Mouse (Mus musculus): Measurements from ENCODE around the gene Frmd4a.

Gene Frmd4a

DNA sequence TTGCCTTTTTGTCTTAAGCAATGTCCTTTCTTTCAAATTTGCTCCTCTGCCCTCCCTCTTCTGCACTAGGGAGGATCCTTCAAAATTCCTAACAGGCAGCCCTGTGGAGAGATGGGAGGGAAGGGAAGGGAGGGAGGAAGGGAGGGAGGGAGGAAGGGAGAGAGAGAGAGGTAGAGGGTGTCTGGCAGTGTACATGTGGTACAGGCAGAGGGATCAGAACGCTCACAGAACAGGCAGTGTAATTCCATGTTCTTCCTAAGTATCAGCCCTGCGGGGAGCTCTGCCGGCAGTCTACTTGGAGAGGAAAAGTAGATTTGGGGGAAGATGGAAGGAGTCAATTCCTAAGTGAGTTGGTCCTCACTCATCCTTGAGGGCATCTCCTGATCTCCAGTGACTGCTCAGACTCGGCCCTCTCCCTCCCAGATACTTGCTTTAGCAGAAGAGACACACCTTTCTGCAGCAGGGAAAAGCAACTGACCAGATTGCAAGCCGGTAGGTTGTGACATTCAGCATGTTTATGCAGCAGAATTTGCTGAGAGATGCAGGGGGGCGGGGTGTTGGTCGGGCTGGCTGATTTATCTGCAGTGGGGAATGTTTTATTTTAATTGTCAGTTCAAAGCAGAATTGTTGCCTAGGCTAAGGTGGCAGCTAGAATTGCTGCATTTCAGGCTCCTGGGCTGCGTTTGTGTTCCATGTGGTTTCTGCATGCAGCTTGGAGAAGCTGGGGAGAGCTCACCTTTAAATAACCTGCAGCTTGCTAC lies at the start of gene Frmd4a:
Frmd4a (plus strand) TSS at position 190 of the 761 bp plus-strand sequence.
- DNase-seq (ENCODE audit: low spot score in 2 of 2) = no peak

DNA sequence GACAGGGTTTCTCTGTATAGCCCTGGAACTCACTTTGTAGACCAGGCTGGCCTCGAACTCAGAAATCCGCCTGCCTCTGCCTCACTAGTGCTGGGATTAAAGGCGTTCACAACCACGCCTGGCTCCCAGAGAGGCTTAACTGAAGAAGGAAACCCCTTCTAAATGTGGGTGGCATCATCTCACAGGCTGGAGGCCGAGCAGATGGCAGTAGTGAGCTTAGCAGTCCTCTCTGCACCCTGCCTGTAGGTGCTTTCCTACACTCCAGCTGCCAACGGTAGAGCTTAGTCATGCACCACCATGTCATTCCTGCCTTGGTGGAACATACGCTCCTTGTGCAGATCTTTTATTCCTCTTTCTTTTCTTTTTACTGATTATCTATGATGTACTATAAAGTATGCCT lies 28.6 kb upstream of the Frmd4a start:
- no peak for DNase-seq (ENCODE audit: low spot score in 2 of 2)

DNA sequence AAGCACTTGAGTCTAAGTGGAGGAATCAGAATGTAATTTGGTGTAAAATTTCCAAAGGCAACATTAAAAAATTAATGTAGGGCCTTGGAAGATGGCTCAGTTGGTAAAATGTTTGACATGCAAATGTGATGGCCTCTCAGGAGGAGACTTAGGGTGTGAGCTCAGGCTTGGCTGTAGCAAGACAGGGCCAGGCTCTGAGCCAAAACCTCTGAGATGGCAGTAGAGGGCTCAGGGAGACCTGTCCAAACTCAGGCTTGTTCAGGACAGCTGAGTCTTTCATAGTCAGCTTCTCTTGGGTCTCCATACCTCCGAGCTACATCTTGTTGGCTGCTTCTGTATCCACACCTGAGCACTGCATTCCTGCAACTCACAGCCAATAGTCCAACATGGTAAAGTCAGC lies 27.1 kb upstream of the Frmd4a start:
- DNase-seq (ENCODE audit: low spot score in 2 of 2) = no peak

DNA sequence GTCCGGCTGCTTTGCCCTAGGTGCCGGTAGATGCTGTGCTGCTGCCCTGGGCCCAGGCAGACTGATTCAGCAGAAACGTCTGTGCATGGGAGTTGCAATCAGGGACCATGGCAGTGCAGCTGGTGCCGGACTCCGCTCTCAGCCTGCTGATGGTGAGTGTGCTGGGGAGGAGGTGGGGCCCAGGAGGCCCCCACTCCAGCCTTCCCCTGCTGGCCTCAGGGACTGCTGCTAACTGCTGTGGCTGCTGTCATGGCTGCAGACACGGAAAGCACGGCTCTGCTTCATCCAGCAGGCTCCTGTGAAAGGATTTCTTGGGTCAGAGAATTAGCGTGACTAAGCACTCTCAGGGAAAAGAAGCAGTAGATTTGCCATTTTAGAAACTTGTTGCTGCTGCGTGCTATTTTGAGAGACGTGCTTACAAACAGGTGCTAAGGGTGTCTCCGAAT lies 937 bp downstream of the Frmd4a start:
- no peak for DNase-seq (ENCODE audit: low spot score in 2 of 2)

DNA sequence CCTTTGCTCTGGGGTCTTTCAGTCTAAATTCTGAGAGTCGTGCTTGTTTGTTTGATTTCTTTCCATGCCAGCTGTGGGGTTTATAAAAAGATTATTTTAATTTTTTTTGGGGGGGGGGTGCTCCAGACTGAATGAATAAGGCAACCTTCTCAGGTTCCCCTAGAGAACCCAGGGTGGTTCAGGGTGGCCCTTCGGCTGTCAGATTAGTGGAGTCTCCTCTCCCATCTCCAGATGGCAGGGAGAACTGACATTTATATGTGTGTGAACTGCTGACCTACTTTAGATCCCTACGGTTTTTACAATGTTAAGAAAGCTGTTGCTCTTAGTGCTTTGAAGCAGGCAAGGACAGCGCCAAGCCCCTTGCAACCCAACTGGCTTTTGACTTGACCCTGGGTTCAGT lies 1.4 kb downstream of the Frmd4a start:
- no peak for DNase-seq (ENCODE audit: low spot score in 2 of 2)

DNA sequence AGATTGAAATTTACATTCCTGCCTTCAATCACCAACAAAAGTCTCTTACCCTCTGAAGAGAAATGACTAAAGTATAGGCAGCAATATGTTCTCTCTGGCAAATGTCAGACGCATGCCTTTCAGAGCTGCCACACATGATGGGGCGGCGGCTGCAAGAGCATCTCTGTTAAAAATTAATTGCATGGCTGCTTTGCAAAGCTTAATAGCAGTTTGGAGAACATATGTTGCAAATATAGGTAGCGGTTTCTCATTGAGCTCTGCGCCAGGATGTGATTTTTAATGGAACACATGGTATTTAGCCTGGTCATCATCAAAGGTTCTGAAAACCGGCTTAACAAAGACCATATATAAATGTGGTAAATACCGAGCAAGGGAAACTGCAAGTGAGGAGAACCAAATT lies 7.4 kb downstream of the Frmd4a start:
- DNase-seq (ENCODE audit: low spot score in 2 of 2) = no peak

DNA sequence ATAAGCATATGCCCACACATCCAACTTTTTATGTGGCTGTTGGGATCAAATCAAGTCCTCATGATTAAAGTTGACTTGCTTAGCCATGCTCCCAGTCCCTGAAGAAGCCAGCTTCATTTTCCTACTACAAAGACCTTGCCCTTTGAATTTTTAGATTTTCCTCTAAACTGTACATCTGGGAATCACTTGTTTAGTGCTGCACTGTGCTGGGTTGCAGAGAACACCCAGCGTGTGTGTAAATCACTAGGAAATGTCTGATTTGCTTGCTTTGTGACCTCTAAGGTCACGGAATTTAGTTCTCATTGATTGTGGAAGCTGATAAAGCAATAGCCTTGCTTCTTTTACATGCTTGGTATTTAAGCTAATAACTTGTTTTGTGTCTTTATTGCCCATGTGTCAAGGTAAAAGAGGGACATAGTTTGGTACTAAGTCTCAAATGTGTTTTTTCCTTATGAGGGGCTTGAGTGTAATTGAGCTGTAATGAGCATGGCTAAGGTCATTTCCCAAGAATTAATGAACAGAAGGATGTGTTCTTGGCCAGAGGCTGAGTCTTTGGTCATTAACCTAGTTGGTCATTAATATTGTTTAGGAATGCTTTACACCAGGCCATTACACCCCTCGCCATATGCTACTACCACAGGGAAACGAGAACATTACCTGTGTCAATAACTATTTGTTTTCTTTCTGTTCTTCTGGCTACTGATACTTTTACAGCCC lies 11.7 kb downstream of the Frmd4a start:
- no peak for DNase-seq (ENCODE audit: low spot score in 2 of 2)

DNA sequence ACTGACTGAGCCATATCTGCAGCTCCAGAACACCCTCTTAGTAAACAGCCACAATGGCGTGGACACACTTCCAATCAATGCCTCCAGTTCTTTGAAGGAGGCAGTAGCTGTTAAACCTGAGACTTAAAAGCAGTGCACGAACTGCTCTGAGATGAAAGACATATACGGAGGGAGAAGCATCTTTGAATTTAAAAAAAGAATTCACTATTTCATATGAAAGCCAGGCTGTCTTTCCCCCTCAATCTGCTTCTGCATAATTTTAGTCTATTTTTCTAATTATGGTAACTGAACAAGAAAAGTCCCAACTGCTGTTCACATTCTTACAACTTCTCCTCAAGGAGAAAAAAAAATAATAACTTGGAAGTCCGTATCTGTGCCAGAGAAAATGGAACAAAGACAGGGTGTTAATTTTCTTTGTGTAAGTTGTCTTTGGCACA lies 18.7 kb downstream of the Frmd4a start:
- no peak for DNase-seq (ENCODE audit: low spot score in 2 of 2)

DNA sequence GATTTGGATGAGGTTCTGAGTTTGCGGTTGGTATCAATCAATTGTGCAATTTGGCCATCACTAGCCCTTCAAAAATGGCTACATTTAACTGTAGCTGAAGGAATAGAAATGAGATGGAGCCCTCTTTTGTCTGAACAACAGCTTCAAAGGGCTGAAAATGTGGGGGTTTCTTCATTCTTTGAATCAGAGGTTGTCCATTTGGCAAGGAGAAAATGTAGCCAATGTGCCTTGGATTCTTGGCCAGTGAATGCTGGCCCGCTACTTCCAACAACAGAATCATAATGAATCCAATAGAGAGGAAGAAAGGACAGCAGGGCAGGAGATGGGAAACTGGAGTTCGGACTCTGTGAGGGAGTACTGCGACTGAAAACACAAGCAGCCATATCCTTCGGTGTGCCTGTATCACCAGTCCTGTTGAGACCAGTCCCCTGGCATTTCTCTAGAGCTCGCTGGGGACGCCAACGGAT lies 19.2 kb downstream of the Frmd4a start:
- DNase-seq (ENCODE audit: low spot score in 2 of 2) = no peak

DNA sequence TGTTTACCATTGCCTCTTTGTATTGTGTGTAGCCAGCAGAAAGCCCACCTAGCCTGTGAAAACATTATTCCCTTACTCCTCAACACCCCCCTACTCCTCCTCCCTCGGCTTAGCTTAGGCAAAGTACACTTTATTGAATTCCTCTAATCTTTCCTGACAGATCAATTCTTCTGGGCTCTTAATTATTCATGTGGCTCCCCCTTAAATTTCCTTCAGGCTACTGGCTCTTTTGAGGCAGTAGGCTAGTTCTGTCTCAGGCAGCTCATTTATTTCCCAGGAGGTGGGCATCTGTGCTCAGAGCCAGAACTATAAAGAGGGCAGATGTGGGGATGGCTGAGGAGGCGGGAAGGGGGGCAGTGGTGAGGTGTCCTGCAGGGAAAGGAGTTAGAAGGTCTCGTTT lies 24.5 kb downstream of the Frmd4a start:
- DNase-seq (ENCODE audit: low spot score in 2 of 2) = no peak

DNA sequence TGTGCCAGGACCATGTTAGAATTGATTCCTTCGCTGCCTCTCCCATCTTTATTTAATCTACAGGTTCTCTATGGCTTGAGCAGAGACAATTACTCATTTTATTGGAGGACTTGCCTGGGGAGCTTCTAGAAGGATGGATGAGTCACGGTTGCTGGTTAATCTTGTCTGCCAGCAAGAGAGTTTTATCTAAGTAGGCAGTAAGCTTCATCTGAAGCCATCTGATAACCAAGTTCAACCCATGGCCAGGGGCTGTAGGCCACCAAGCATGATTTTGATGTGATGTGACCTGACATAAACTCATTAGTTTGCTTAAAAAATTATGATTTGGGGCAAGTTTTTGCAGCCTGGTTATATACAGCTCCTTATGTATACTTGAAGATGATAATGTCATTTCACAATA lies 38.0 kb downstream of the Frmd4a start:
- DNase-seq (ENCODE audit: low spot score in 2 of 2) = no peak

DNA sequence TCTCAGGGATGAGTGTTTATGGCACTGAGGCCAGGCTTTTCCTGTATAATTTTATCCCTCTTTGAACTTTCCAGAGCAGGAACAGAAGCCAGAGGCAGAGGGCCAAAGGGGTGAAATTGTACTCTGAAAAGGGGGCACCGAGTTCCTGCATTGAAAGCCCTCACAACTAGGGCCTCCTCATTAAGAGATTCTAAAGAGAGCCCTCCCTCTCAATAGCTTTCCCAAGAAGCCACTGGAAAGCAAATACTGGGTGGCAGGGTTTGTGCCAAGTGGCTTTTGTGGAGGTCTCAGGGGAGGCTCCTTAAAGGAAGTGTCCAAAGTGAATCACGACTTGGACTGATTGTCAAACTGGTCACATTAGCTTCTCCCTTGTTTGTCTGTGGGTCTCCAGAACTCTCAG lies 43.2 kb downstream of the Frmd4a start:
- DNase-seq (ENCODE audit: low spot score in 2 of 2) = no peak

DNA sequence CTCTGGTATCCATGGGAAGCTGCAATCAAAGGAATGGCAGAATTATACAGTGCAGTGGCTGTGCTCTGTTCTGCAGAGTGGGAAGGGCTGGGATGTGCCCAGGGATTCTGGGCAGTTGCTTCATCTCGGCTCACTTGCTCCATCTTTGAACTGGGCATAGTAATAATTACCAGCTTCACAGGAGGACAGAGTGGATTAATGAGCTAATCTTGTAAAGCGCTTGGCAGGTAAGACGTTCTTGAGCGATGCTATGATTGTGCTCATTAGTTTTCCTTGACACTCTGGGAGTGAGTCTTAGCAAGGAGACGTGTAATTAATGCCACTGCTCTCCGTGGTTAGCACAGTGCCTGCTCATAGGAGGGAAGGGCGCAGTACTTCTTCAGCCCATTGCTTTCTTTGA lies 54.3 kb downstream of the Frmd4a start:
- DNase-seq (ENCODE audit: low spot score in 2 of 2) = no peak

DNA sequence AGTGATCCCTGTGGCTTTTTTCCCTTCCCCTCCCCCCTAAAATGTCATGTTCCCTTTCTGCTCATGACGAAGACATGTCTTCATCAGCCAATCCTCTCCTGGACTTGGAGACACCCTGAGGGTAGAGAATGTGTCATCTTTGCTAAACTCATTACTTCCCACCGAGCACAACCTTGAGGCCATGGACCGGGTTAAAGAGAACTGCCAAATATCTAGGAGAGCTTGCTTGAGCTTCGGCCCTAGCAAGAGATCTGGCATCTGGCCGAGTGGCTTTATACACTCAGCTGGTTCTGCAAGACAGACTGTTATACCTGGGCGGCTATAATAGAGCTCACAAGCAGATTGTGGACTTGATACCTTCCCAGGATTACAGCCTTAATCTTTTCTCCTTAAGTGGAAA lies 66.4 kb downstream of the Frmd4a start:
- no peak for DNase-seq (ENCODE audit: low spot score in 2 of 2)

DNA sequence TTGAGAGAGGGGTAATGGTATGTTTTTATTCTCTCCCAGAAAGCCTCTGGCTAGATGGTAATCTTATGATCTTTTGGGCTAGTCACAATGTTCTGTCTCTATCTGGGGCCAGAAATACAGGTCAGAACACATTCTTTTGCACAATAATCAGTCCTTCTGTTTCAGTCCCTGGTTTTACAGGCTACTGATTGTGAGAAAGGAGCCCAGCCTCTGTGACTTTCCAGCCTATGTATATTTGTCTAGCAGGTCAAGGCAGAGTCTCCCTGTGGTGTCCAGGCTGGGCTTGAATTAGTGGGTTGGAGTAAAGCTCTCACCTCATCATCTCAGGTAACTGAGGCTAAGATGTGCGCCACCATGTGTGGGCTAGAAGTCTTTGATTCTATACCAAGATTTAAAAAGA lies 80.1 kb downstream of the Frmd4a start:
- no peak for DNase-seq (ENCODE audit: low spot score in 2 of 2)

DNA sequence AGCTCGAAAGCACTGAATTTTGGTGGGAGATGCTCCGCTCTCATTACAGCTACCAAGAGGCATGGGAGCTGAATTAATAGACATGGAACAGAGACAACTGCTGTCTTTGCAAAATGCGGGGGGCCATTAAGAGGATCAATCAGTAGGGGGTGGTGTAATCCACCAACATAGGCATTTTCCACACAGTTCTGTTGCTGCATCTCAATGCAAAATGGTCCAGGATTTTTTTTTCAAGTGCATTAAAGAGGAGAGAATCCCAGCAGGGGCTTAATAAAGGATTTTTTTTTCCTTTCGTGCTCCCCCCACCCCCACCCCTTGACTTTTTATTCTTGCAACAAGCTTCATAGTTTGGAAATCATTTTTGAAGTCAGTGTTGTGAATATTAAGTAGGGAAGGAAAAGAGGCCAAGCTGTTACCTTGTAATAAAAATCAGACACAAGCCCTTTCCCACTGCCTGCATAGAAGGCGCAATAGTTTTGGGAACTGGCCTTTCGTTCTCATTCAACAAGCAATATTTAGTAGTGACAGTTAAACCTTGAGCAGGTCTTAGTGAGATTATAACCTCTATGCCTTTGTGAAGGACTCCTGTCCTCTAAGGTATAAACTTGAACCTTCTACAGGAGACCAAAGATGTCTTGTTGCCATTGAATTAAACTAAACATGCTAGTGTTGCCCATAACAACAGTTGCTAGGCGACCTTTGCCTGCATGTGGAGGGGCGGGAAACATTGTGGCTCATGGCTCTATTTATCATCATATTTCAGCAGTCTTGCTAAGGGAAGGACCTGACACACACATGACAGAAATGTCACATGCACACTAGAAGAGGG lies 81.6 kb downstream of the Frmd4a start:
- DNase-seq (ENCODE audit: low spot score in 2 of 2) = no peak

DNA sequence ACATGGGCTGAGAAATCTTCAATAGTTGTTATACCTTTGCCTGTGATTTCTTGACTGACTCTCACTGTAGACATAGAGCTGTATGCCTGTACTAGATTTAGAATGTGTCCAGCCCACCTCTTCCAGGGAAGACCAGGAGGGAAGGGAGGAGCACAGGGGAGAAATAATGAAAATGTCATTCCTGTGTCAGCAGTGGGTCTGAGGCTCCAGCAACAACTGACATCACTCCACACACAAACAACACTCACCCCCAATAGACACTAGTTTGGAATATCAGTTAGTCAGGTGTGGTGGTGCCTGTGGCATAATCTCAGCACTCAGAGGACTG lies 82.2 kb downstream of the Frmd4a start:
- DNase-seq (ENCODE audit: low spot score in 2 of 2) = no peak

DNA sequence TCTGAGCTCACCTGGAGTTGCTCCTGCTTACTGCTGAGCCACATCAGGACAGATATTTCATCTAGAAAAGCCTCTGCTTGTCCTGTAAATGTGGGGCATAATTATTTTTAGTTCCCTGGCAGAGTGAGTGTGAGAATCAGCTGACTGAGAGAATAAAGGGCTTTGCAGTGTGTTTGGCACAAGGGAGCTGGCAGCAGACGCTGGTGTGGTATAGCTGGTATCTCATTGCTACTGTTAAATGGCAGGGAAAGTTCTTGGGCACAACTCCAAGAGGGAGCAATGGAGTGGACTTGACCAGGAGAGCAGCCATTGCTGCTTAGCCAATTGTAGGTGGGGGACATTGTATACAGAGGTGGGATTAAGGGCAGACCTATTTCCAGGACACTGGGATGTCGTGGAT lies 83.9 kb downstream of the Frmd4a start:
- no peak for DNase-seq (ENCODE audit: low spot score in 2 of 2)

DNA sequence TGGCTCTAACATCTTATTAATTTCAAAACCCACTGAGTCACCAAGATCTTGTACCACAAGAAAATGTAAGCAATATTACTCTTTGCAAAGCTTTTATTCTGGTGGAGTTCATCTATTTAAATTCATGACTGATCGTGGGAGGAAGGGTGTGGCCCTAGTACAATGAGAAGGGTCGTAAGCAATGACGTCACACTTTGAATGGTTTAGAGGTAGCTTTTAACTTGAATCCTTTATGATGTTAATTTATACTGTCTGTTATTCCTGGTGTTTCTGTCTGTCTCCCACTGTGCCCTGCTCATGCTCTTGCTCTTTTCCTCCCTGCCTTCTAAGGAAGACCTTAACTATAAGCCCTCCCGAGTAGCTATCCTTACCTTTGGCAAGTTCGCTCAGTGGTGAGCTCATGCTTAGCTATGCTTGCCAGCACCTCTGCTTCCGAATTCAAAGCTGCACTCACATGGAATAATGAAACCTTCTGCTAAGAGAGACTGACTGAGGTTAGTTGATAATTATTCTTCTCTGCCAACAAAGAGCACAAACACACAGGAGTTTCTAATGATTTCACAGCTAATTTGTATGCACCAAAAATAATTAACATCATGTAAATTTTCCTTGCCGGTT lies 95.9 kb downstream of the Frmd4a start:
- no peak for DNase-seq (ENCODE audit: low spot score in 2 of 2)

DNA sequence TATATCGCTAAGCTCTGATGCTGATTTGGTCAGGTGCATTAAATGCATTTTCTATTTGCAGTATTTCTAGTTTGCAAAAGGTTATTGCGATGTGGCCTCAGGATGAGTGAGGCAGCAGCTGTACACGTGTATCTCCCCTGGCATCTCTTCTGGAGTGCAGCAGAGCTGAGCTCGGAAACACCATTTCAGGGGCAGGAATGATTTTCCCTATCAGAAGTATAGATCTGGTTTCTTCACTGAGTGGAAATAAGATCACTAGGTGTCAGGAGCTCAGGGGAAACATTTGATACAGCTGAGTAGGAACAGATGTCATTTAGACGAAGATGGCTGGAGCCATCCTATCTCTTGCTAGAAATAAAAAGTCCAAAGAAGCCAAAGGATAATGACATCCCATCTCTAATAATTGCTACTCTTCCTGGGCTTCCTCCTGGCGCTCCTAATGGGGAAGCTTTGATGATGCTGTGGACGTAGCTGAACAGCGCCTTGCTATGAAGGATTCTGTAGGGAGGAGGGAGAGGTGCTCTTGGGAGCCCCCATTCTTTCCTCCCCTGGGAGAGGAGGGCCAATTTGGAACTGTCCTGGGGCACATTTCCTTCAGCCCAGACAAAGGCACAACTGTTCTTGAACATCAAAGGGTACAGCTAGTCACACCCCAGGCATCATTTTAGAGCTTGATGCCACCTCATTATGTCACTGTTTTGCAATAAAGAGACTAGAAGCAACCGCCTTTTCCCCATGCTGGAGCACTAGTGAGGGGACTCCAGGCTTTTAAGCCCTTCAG lies 102.4 kb downstream of the Frmd4a start:
- no peak for DNase-seq (ENCODE audit: low spot score in 2 of 2)

DNA sequence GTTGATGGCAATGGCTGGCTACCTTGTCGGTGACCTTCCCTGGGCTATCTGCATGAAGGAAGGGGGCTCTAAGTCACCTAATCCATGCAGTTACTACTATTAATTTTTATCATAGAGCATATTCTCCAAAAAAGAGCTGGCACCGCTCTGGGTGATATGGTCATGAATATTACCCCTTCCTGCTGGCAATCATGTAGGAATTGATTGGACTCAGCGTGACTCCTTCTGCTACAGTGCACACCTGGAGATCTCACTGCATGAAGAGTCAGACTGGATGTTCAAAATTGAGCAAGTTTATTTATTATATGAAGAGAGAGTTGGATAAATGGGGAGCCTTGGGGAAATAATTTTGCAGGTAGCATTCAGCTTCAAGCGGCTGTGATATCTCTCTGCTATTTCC lies 113.7 kb downstream of the Frmd4a start:
- no peak for DNase-seq (ENCODE audit: low spot score in 2 of 2)
